Mouse (Mus musculus): ENCODE data around the gene Rab1a.

GRCm38 (mm10) chr11:20205538-20205937, 4.3 kb downstream of the Rab1a start:
- no peak for TF ChIP-seq MYOG (IDR thresholded peaks at IDR 0.05; ENCODE audit: control insufficient read depth, extremely low read depth, insufficient read length)
- TF ChIP-seq USF1 (IDR thresholded peaks at IDR 0.05; ENCODE audit: low read depth) = no peak
- TF ChIP-seq CTCF (IDR thresholded peaks at IDR 0.05; ENCODE audit: control insufficient read depth, insufficient read depth, insufficient read length) = no peak
- no peak for TF ChIP-seq MAX (IDR thresholded peaks at IDR 0.05)
